Mouse (Mus musculus) MEL (cell line): ENCODE data around the gene Gm10837. TPM values are rescaled to one million over a fixed set of nuclear protein-coding genes. Genes with fewer than 3 reads are reported as not detected.

Experiments
- DNase-seq: peaks from one replicate; pipeline ENCODE4 v3.0.0; 2011; ENCODE audit warnings: low read depth, low spot score
- H3K27ac ChIP-seq: 2 replicates; pipeline ENCODE4 v1.5.1; 2012; ENCODE audit warnings: low read depth, mild to moderate bottlenecking, control low read depth, low read length, moderate library complexity; ENCODE audit not compliant: control insufficient read depth
- H3K27me3 ChIP-seq, 2 experiments: fragments of 150-350 bp in 1 of 2; sonication (generic) in 1 of 2; 2 replicates each; pipeline ENCODE4 v1.6.1; 2012; ENCODE audit warnings: low read length in 2 of 2, mild to moderate bottlenecking in 2 of 2, improper control_type of control experiment in 1 of 2, moderate library complexity in 1 of 2; ENCODE audit not compliant: insufficient read depth in 2 of 2, control insufficient read depth in 1 of 2
- H3K36me3 ChIP-seq, 2 experiments: 2 replicates each; pipeline ENCODE4 v1.6.1; 2012 to 2014; ENCODE audit warnings: low read length in 2 of 2, improper control_type of control experiment in 1 of 2, inconsistent platforms in 1 of 2, mild to moderate bottlenecking in 1 of 2; ENCODE audit not compliant: insufficient read depth in 2 of 2, control insufficient read depth in 1 of 2
- H3K4me1 ChIP-seq, 2 experiments: fragments of 150-350 bp in 1 of 2; sonication (generic) in 1 of 2; 2 replicates each; pipeline ENCODE4 v1.6.1; 2012; ENCODE audit warnings: low read length in 2 of 2, improper control_type of control experiment in 1 of 2, mild to moderate bottlenecking in 1 of 2; ENCODE audit not compliant: insufficient read depth in 2 of 2, control insufficient read depth in 1 of 2
- H3K4me3 ChIP-seq, 2 experiments: fragments of 150-350 bp in 1 of 2; sonication (generic) in 1 of 2; 2 replicates each; pipeline ENCODE4 v1.5.1; 2012; ENCODE audit warnings: low read depth in 2 of 2, low read length in 2 of 2, mild to moderate bottlenecking in 2 of 2, moderate library complexity in 2 of 2, control low read depth in 1 of 2, improper control_type of control experiment in 1 of 2; ENCODE audit not compliant: control insufficient read depth in 1 of 2, insufficient read depth in 1 of 2
- H3K79me2 ChIP-seq: 2 replicates; pipeline ENCODE4 v1.6.1; 2012; ENCODE audit warnings: mild to moderate bottlenecking, low read length, moderate library complexity; ENCODE audit not compliant: control insufficient read depth, poor library complexity, insufficient read depth
- H3K9ac ChIP-seq: 2 replicates; pipeline ENCODE4 v1.6.1; 2012; ENCODE audit warnings: low read depth, mild to moderate bottlenecking, control low read depth, low read length, moderate library complexity; ENCODE audit not compliant: control insufficient read depth, poor library complexity, severe bottlenecking
- H3K9me3 ChIP-seq: fragments of 150-350 bp; sonication (generic); replicated peaks from 2 replicates; pipeline ENCODE4 v1.6.1; 2012; ENCODE audit warnings: mild to moderate bottlenecking, low read length, improper control_type of control experiment, moderate library complexity; ENCODE audit not compliant: insufficient read depth
- CTCF ChIP-seq, 3 experiments: IDR thresholded peaks in 2 of 3; conservative IDR thresholded peaks in 1 of 3; 2 replicates each; pipeline ENCODE4 v1.5.1; 2011 to 2012; ENCODE audit warnings: low read length in 3 of 3, low read depth in 2 of 3, mild to moderate bottlenecking in 2 of 3, improper control_type of control experiment in 1 of 3, inconsistent platforms in 1 of 3, mixed read lengths in 1 of 3, moderate library complexity in 1 of 3; ENCODE audit not compliant: control insufficient read depth in 1 of 3, insufficient read depth in 1 of 3, poor library complexity in 1 of 3, severe bottlenecking in 1 of 3
- EP300 ChIP-seq, 2 experiments: IDR thresholded peaks; 2 replicates each; pipeline ENCODE4 v1.6.1; 2011; ENCODE audit warnings: improper control_type of control experiment in 2 of 2, low read length in 2 of 2, low read depth in 1 of 2, mild to moderate bottlenecking in 1 of 2
- HCFC1 ChIP-seq: IDR thresholded peaks from 2 replicates; pipeline ENCODE4 v1.6.1; 2012; ENCODE audit warnings: low read depth, mild to moderate bottlenecking, inconsistent platforms, low read length, improper control_type of control experiment, moderate library complexity
- KAT2A ChIP-seq: conservative IDR thresholded peaks from 2 replicates; pipeline ENCODE4 v1.6.1; 2012; ENCODE audit warnings: low read depth, low read length, improper control_type of control experiment, inconsistent platforms
- MAFK ChIP-seq: IDR thresholded peaks from 2 replicates; pipeline ENCODE4 v1.6.1; 2011; ENCODE audit warnings: low read depth, mild to moderate bottlenecking, low read length, improper control_type of control experiment, borderline replicate concordance
- MAX ChIP-seq: IDR thresholded peaks from 2 replicates; pipeline ENCODE4 v1.6.1; 2011; ENCODE audit warnings: low read length, improper control_type of control experiment
- MAZ ChIP-seq: IDR thresholded peaks from 2 replicates; pipeline ENCODE4 v1.6.1; 2012; ENCODE audit warnings: low read depth, mild to moderate bottlenecking, inconsistent platforms, low read length, improper control_type of control experiment
- MEF2A ChIP-seq: IDR thresholded peaks from 2 replicates; pipeline ENCODE4 v1.6.1; 2014; ENCODE audit warnings: low read depth, mild to moderate bottlenecking, inconsistent platforms, low read length, improper control_type of control experiment; ENCODE audit not compliant: poor library complexity, insufficient replicate concordance, severe bottlenecking; ENCODE audit errors: extremely low read depth
- MXI1 ChIP-seq: IDR thresholded peaks from 2 replicates; pipeline ENCODE4 v1.6.1; 2011; ENCODE audit warnings: mild to moderate bottlenecking, low read depth, low read length, improper control_type of control experiment
- NRF1 ChIP-seq: IDR thresholded peaks from 2 replicates; pipeline ENCODE4 v1.6.1; 2014; ENCODE audit warnings: low read depth, mild to moderate bottlenecking, inconsistent platforms, low read length, improper control_type of control experiment, moderate library complexity; ENCODE audit not compliant: poor library complexity, insufficient read depth, severe bottlenecking
- RAD21 ChIP-seq: IDR thresholded peaks from 2 replicates; pipeline ENCODE4 v1.6.1; 2011; ENCODE audit warnings: mild to moderate bottlenecking, low read depth, low read length, improper control_type of control experiment
- SIN3A ChIP-seq: IDR thresholded peaks from 2 replicates; pipeline ENCODE4 v1.6.1; 2012; ENCODE audit warnings: low read length, improper control_type of control experiment, inconsistent platforms
- SMC3 ChIP-seq: IDR thresholded peaks from 2 replicates; pipeline ENCODE4 v1.6.1; 2011; ENCODE audit warnings: low read depth, low read length, improper control_type of control experiment
- TBP ChIP-seq: IDR thresholded peaks from 2 replicates; pipeline ENCODE4 v1.8.0; 2011; ENCODE audit warnings: low read depth, low read length, improper control_type of control experiment
- TCF12 ChIP-seq: IDR thresholded peaks from 2 replicates; pipeline ENCODE4 v1.6.1; 2014; ENCODE audit warnings: low read depth, mild to moderate bottlenecking, inconsistent platforms, low read length, improper control_type of control experiment, moderate library complexity
- UBTF ChIP-seq: IDR thresholded peaks from 2 replicates; pipeline ENCODE4 v1.6.1; 2012; ENCODE audit warnings: low read depth, mild to moderate bottlenecking, inconsistent platforms, low read length, improper control_type of control experiment, moderate library complexity, borderline replicate concordance; ENCODE audit not compliant: insufficient read depth
- USF1 ChIP-seq: IDR thresholded peaks from 2 replicates; pipeline ENCODE4 v1.6.1; 2014; ENCODE audit warnings: low read depth, mild to moderate bottlenecking, inconsistent platforms, low read length, improper control_type of control experiment, moderate library complexity
- ZC3H11A ChIP-seq: IDR thresholded peaks from 2 replicates; pipeline ENCODE4 v1.6.1; 2012; ENCODE audit warnings: low read depth, mild to moderate bottlenecking, inconsistent platforms, low read length, improper control_type of control experiment
- ZNF384 ChIP-seq: IDR thresholded peaks from 2 replicates; pipeline ENCODE4 v1.6.1; 2012; ENCODE audit warnings: low read depth, mild to moderate bottlenecking, inconsistent platforms, low read length, improper control_type of control experiment
- polyA plus RNA-seq, 2 experiments: library from polyadenylated mRNA; stranded (reverse) in 1 of 2; unstranded in 1 of 2; fragments of >175 nt in 1 of 2; fragments of >200 nt in 1 of 2; gene quantifications; 2 replicates each; pipeline versions ENCODE4 v1.2.1 to v1.2.4; 2012; ENCODE audit warnings: low replicate concordance in 2 of 2, low read depth in 1 of 2; ENCODE audit not compliant: insufficient read length in 2 of 2, insufficient read depth in 1 of 2, missing spikeins in 1 of 2
- total RNA-seq: library from RNA; depleted of rRNA; stranded (reverse); fragments of 300-350 nt; gene quantifications from 2 replicates; pipeline ENCODE4 v1.2.3, GENCODE M21; 2012

Gene Gm10837
- total and polyA plus RNA-seq, 3 experiments = not detected

DNA sequence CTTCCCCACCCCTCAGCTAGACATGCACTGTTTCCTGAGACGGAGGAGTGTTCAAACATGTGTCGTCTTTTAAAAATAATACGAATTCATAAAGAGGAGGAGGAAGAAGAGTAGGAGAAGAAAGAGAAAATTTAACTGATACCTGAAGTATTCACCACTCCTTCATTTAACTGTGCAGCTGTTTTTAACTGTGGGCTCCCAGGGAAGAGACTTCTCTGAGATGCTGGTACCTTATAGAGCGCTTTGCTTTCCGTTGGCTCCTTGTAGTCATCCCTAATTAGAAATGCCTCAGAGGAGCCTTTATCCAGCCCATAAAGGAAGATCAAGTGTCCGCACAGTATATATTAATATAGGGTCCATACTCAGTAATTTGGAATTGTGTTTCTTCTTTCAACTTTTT lies 1.1 kb downstream of the Gm10837 start:
- Histone ChIP-seq H3K36me3 (no peaks in the 10 kb centered on the region), H3K4me1 (no peaks in the 10 kb centered on the region), H3K9ac (no peak overlapping the region), H3K27me3 (no peaks in the 10 kb centered on the region), H3K27ac (no peak overlapping the region), H3K79me2 (no peaks in the 10 kb centered on the region), H3K4me3 (no peak overlapping the region), H3K9me3 (no peaks in the 10 kb centered on the region)
- no peak for TF ChIP-seq MAX
- no peak for TF ChIP-seq KAT2A
- TF ChIP-seq CTCF (IDR thresholded peaks at IDR 0.05 in 2 of 3, conservative IDR thresholded peaks at IDR 0.05 in 1 of 3; ENCODE audit: control insufficient read depth in 1 of 3, insufficient read depth in 1 of 3, low read depth in 2 of 3, low read length in 3 of 3, poor library complexity in 1 of 3, severe bottlenecking in 1 of 3) = no peak
- no peak for TF ChIP-seq ZC3H11A
- no peak for TF ChIP-seq USF1
- TF ChIP-seq UBTF = no peak
- TF ChIP-seq HCFC1 = no peak
- TF ChIP-seq NRF1 = no peak
- no peak for TF ChIP-seq TCF12
- no peak for TF ChIP-seq MEF2A
- no peak for DNase-seq

- H3K27me3 ChIP-seq = no peaks in the 10 kb centered on the region
- no peak overlapping the region for H3K4me3 ChIP-seq
- H3K9ac ChIP-seq = no peak overlapping the region
- TF ChIP-seq ZNF384 (peak; percentile 69), MXI1 (no peak), MAZ (no peak), KAT2A (no peak), EP300 (IDR thresholded peaks at IDR 0.05; ENCODE audit: low read depth in 1 of 2, low read length in 2 of 2) (no peak), SIN3A (no peak), MAFK (no peak)
- H3K79me2 ChIP-seq = no peaks in the 10 kb centered on the region
- DNase-seq = no peak
- H3K4me1 ChIP-seq = no peaks in the 10 kb centered on the region
- H3K36me3 ChIP-seq = no peaks in the 10 kb centered on the region
- no peak overlapping the region for H3K27ac ChIP-seq
- H3K9me3 ChIP-seq = no peaks in the 10 kb centered on the region
These were observed 1.6 kb downstream of the Gm10837 start for GRCm38 (mm10) chr14:122492015-122492414.

- no peaks in the 10 kb centered on the region for H3K36me3 ChIP-seq
- H3K9ac ChIP-seq = no peak overlapping the region
- H3K27ac ChIP-seq = no peak overlapping the region
- TF ChIP-seq SMC3 = peak; percentile 70
- TF ChIP-seq KAT2A = no peak
- TF ChIP-seq ZC3H11A = peak; percentile 60
- TF ChIP-seq MAFK = no peak
- TF ChIP-seq RAD21 = peak; percentile 63
- peak in 2 of 3 experiments; percentile 33 to 61; a peak in 4 of 6 replicates for TF ChIP-seq CTCF (IDR thresholded peaks at IDR 0.05 in 2 of 3, conservative IDR thresholded peaks at IDR 0.05 in 1 of 3; ENCODE audit: control insufficient read depth in 1 of 3, insufficient read depth in 1 of 3, low read depth in 2 of 3, low read length in 3 of 3, poor library complexity in 1 of 3, severe bottlenecking in 1 of 3)
- TF ChIP-seq TBP = no peak
- no peaks in the 10 kb centered on the region for H3K9me3 ChIP-seq
- H3K4me1 ChIP-seq = no peaks in the 10 kb centered on the region
- H3K79me2 ChIP-seq = no peaks in the 10 kb centered on the region
- no peaks in the 10 kb centered on the region for H3K27me3 ChIP-seq
- DNase-seq = peak; percentile 40
- no peak overlapping the region for H3K4me3 ChIP-seq
These were observed 18.7 kb downstream of the Gm10837 start for GRCm38 (mm10) chr14:122509058-122509457.
